Mouse (Mus musculus): Measurements from ENCODE around the gene Tollip.
"Not testable (repeated sequence)": the region's sequence is repeated elsewhere in the genome, so short reads cannot be mapped to it uniquely, and the experiment has no call there.

Tollip gene

DNA sequence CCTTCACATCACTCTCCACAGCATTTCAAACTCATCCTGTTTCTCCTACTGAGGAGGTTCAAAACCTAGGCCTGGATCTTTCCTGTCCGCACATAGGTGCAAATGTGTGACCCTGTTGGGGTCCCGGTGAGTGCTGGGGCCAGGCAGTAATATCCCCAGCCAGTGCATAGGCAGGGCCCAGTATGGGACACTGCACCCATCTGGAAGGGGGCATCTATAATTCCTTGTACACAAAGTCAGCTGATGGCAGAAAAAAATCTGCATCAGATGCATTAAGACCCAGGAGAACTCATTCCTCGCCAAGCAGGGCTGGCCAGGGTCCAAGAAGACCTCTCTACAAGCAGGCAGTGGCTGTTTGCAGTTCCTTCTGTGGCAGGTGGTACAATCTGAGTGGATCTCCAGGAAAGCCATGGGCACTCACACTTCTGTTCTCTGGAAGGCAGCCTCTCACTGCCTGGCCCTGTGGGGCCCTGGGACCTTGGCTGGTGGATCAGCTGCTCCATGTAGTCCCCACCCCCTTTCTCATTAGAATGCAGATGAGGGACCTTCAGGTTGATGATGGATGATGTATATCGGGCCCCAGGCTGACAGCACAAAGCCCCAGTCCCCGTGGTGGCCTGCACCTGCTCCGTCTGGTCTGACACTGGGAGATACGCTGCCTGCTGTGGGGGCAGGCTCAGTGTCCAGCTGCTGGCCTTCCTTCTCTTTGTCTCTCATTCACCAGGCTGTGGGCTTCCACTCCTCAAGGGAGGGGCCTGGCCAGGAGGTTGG is 16.0 kb upstream of the Tollip start:
- DNase-seq (ENCODE audit: low spot score in 2 of 2) = no peak

DNA sequence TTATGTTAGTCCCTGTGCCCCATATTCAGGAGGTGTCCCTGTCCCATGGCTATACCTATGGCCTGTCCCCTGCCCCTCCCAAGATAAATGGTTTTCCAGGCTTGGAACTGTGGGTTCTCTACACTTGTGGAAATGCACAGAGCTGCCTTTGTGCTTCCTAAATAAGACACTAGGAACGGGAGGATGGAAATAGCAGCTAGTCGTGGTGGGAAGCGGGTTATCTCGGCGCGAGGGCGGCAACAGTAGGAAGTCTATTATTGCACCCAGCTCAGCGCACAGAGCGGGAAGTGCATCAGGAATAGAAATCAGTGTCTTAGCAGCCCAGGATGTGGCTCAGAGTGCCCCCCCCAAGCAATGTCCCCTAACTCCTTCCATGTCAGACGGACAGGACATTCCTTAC is 10.3 kb upstream of the Tollip start:
- no peak for DNase-seq (ENCODE audit: low spot score in 2 of 2)

DNA sequence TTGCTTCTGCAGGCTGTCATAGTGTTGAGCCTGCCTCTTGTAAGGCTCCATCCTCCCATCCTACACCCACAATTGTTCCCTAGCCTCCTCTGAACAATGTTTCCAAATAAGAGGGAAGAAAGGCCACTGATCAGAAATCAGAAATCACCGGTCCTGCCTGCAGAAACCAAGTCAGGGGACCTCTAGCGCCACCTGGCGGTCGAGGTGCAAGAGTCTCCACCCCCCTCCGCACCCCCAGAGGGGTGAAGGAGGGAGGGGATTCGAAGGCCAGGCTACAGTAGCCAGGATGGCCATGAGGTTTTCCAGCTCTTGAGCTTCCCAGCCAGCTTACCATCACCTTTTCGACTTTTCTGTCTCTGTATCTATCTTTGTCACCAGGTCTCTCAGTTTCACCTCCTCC is 6.6 kb upstream of the Tollip start:
- peak; percentile 43 to 69 for DNase-seq (ENCODE audit: low spot score in 2 of 2)

DNA sequence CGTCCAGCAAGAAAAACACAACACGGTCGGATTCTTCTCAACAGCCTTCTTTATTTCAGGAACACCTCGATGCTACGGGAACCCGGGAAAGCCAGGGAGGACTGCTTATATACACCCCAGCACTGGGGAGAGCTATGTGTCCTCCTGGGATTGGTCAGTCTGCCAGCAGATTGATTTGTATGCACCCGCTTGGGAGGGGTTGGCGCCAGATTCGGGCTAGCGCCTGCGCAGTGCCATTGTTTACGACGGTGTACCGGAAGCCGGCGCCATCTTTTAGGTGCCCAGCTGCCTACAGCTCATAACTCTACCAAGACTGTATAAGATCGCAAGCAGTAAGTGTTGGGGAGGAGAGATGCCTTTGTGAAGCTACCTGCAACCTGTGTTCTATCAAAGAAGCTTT is 5.8 kb upstream of the Tollip start:
- DNase-seq (ENCODE audit: low spot score in 2 of 2) = not testable (repeated sequence)

DNA sequence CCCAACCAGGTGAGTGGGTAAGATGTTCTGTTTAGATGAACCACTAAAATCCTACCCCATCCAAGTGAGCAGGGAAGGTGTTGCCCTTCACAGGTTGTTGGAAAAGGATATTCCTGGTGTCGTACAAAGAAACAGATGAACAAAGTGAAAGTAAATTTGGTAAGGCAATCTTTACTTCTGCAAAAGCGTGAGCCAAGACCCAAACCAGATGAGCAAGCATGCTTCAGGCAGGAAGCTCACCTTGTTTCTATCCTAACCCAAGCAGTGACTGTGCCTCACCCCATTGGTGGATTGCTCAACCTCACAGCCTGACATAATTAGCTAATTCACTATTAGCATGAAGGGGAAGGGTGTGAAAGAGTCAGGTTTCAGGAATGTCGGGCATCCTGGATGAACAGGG is 7.0 kb downstream of the Tollip start:
- DNase-seq (ENCODE audit: low spot score in 2 of 2) = no peak

DNA sequence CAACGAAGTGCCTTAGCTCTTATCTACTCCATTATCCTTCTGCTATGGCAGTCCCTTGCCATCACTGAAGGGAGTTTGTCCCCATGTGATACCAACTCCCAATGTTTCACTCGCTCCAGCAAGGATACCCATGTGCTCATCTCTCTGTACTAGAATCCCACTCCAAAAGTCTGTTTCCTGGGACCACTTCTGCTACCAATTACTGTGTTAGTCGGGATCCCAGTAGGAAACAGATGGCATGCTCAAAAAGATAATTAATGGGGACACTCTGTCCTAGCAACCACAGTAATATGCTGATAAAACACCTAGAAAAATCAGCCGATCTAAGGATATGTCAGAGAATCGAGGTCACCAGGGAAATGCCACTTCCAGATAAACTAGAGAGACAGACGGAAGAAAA is 9.7 kb downstream of the Tollip start:
- DNase-seq (ENCODE audit: low spot score in 2 of 2) = no peak

DNA sequence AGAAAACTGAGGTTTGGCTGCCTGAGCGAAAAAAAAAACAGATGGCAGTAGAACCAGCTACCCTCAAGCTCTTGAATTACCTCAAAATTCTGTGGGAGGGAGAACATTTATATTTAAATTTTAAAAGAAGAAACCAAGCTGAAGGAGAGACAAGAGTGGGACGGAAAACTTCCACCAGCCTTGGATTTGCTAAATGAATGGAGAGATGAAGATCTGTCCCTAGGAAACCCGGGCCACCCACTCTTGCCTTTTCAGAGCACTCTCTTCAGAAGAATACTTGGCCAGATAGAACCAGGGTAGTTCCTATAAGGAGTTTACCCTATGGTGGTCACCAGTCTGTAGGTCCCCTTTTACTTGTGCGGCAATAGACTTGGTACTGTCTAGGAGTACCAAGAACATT is 15.5 kb downstream of the Tollip start:
- DNase-seq (ENCODE audit: low spot score in 2 of 2) = no peak

DNA sequence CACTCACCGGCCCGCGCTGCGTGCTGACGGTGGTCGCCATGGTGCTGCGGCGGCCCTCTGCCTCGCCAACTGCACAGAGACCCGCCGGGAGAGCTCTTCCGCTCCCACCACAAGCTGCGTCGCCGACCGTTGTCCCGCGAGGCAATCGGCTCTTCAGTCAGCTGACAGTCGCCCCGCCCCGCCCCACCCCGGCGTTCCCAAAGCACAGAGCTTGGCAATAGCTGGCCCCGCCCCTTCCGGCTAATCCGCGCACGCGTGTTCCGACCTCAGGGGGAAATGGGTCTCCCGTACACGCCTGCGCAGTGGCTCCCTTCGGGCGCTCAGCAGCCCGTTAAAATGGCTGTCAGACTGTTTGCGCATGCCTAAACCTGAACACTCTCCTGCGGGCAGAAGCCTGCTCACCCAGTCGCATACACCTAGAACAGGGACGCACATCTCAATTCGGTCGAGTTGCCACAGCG is 16.0 kb downstream of the Tollip start:
- DNase-seq (ENCODE audit: low spot score in 2 of 2) = peak; percentile 100

DNA sequence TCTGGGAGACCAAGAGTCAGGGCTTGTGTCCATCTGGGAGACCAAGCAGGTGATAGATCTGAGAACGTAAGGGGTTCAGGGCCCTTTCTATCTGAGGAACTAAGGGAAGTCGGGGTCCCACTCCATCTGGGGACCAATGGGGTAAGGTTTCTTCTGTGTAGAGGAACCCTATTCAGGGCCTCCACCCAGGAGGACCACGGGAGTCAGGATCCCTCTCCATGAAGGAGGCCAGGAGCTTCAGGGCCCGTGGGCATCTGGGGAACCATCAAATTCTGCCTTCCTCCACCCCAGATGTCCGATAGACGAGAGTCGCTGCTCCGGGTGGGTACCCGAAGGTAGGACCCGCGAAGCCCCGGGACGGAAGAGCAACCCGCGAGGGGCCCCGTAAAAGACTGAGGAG is 16.5 kb downstream of the Tollip start:
- DNase-seq (ENCODE audit: low spot score in 2 of 2) = no peak

DNA sequence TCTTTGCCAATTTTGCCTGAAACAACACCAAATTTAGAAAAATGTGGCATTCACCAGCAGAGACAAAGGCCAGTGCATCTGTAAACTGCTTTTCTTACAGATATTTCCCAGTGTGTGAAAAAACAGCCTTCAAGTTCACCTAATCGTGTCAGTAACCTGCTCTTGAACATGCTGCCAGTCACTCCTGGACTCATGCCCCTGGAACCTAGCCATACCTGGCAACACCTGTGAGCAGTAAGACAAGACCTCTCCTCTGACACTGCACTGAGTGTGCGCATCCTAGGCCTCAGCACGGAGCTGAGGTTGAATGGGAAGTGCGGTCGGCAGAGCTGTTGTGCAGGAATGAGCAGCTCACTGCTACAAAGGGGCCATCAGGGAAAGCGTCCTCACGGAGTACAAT is 26.2 kb downstream of the Tollip start:
- no peak for DNase-seq (ENCODE audit: low spot score in 2 of 2)

DNA sequence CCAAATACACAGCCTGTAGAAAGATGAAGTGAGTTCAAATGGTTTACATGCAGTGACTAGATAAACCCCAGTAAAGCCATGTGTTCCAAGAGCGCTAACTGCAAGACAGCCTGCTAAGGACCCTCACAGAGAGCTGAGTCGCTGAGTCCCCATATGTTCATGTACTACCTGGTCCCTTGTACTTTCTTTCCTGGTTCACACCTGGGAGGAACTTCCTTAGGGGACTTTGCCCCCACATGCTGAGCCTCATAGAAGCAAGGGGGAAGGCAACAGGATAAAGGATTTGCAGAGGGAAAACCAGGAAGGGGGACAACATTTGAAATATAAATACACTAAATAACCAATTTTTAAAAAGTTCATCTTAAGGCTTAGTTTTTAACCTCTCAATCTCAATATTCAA is 39.5 kb downstream of the Tollip start:
- no peak for DNase-seq (ENCODE audit: low spot score in 2 of 2)

DNA sequence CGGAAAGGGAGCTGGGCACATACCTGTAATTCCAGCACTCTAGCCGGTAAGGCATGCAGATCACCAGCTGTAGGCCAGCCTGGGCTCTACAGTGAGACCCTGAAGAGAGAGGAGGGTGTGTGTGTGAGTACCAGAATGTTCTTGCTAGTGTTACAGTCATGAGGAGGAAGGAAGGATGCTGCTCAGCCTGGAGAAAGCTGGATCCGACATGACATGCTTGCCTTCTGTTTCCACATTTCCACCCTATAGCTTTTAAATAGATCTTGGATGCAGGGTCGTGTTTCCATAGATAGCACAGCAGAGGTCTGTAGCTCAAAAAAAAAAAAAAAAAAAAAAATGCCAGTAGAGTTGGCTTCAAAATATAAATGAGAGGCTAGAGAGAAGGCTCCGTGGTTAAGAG is 43.4 kb downstream of the Tollip start:
- DNase-seq (ENCODE audit: low spot score in 2 of 2) = no peak

DNA sequence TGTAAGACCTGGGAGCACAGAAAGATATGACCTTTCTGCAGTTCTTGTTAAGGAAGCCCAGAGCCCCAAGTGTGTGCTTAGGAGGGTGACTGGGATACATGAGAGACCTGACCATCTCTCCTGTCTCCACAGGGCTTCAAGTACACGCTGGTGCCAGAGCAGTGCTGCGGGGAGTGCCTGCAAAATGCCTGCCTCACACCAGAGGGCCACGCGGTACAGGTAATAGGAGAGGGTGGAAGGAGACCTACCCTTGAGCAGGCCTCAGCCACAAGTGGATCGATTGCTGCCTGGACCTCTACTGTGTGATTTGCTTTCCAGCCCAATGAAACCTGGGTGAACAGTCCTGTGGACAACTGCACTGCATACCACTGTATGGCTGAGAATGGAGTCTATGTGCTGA is 47.8 kb downstream of the Tollip start:
- DNase-seq (ENCODE audit: low spot score in 2 of 2) = no peak

DNA sequence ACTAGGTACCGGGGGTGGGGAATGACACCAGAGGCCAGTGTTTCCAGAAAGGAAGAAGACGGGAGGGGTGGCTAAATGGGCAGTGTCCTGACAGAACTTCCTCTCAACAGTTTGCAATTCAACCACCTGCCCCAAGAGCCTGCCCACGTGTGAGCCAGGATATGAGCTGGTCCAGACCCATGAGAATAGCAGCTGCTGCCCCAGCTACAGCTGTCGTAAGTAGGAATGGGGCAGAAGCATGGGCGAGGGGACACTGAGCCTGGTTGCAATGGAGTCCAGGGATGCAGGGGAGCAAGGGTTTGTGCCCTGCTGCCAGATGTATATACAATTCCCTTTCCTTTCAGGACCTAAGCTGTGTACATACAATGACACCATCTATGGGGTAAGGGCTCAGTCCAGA is 48.7 kb downstream of the Tollip start:
- DNase-seq (ENCODE audit: low spot score in 2 of 2) = no peak

DNA sequence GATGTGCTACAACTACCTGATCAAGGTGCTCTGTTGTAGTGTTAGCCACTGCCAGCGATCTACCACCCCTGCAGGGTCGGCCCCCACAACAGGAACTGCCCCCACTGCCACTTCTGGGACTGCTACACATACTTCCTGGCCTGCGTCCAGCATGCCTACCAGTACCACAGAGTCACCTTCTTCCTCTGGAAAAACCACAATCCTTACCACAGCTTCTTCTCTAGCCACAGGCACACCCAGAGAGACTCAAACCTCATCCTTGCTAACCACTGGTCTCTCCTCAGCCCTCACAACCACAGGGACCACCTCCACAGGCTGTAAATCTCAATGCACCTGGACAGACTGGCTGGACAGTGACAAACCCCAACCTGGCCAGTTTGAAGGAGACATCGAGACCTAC is 57.3 kb downstream of the Tollip start:
- DNase-seq (ENCODE audit: low spot score in 2 of 2) = no peak

DNA sequence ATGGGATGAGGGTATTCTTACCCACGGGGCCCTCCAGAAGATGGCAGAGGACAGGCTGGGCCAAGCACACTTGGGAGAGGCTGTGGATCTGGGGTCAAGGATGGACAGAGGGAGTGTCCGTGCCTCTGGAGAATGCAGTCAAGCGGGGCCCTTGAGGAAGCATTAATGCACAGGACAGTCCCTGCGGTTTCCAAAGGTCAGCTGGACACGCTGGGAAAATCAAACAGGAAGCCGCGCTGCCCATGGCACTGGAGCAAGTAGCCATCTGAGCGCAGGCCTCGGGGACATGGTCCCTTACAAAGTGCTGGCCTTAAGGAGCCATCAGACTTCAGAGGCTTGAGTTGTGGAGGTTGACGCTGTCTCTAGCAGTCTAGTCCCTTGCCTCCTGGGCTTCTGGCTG is 78.0 kb downstream of the Tollip start:
- DNase-seq (ENCODE audit: low spot score in 2 of 2) = no peak

DNA sequence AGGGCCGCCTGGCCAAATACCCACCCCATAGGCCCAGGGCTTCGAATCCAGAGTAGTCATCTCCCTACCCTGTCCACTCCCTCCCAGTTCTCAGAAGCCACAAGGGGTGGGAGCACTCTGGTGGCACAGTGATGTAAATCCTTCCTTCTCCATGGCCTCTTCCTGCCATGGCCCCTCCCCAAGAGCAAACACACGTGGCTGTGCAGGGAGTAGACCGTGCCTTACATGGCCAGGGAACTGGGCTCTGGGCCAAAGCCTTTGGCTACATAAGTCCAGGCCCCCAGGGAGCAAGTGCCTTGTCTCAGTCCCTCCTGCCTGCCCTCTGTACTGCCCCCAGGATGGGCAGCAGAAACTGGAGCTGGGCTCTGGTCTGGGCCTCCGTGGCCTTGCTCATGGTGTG is 79.5 kb downstream of the Tollip start, which contains the start of gene Muc5b:
Gene Muc5b, plus strand, starts transcription at position 292 of the 400 bp plus-strand sequence.
- DNase-seq (ENCODE audit: low spot score in 2 of 2) = no peak

DNA sequence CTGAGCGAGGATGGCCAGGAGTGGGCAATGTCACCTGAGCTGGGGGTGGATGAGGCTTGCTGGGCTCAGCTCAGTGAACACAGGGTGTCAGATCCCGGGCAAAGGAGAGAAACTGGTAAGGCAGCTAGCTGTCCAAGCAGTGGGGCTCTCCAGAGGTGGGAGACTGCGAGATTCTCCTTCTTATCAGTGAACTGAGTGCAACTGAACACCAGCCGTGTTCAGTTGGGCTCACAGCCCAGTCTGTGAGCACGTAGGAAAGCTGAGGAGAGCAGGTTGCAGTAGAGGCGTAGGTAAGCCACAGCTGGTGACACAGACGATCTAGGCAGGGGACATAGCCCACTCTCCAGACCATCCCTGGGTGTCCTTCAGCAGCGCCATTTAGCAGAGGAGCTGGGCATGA is 81.9 kb downstream of the Tollip start:
- DNase-seq (ENCODE audit: low spot score in 2 of 2) = no peak

DNA sequence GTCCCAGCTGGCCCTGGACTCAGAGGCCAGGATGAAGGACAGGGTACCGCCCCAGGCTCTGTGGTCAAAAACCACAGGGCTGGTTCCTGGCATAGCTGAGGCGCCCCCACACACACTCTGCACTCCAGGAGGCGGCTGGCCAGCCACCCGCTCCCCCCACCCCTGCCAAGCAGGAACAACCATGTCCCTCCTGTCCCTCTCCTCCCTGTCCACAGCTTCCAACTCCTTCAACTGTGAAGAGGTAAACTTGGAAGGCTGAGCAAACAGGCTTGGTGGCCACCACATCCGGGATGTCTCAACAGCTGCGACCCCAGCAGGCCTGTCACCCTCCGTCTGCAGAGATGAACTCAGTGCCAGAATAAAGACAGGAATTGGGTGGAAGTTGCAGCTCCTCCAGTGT is 82.4 kb downstream of the Tollip start:
- no peak for DNase-seq (ENCODE audit: low spot score in 2 of 2)

Data from spleen, postnatal 14 days (tissue).